Mouse (Mus musculus) brain, embryonic 14.5 days (tissue): ENCODE results near the gene Fcer2a. TPM values are rescaled to one million over a fixed set of nuclear protein-coding genes. Genes with fewer than 3 reads are reported as not detected.

Experiments
- DNase-seq: peaks from one replicate; pipeline ENCODE4 v3.0.0-alpha.2; 2011; ENCODE audit warnings: low read depth
- CTCF ChIP-seq: fragments of 200-500 bp; IDR thresholded peaks from 2 replicates; pipeline ENCODE4 v1.5.1; 2012; ENCODE audit warnings: inconsistent platforms, mild to moderate bottlenecking, moderate library complexity, borderline replicate concordance; ENCODE audit not compliant: insufficient read depth, insufficient read length; ENCODE audit errors: extremely low read depth
- POLR2A ChIP-seq: fragments of 200-500 bp; IDR thresholded peaks from 2 replicates; pipeline ENCODE4 v1.6.1; 2012; ENCODE audit warnings: mild to moderate bottlenecking, inconsistent platforms, borderline replicate concordance; ENCODE audit not compliant: poor library complexity, insufficient read depth, insufficient read length, severe bottlenecking; ENCODE audit errors: extremely low read depth
- polyA plus RNA-seq: library from polyadenylated mRNA; depleted of rRNA; stranded (reverse); fragments of >200 nt; gene quantifications from 2 replicates; pipeline ENCODE4 v1.2.3, GENCODE M21; 2012

The Fcer2a gene
- polyA plus RNA-seq, 1 experiment: not detected

DNA sequence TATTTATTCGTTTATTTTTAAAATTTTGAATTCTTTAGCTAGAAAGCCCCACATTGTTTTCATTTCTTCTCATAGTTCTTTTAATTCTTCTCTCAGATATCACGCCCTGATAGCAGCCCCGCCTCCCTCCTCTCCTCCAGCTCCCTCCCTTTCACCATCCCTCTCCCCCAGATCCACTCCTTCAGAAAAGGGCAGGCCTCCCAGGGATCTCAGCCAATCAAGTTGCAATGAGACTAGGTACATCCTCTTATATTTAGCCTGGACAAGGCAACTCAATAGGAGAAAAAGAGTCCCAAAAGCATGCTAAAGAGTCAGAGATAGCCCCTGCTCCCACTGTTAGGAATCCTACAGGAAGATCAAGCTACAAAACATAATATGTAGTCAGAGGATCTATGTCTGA, 19.3 kb downstream of the Fcer2a start:
- DNase-seq: no peak
- no peak for TF ChIP-seq CTCF
- TF ChIP-seq POLR2A: no peak

DNA sequence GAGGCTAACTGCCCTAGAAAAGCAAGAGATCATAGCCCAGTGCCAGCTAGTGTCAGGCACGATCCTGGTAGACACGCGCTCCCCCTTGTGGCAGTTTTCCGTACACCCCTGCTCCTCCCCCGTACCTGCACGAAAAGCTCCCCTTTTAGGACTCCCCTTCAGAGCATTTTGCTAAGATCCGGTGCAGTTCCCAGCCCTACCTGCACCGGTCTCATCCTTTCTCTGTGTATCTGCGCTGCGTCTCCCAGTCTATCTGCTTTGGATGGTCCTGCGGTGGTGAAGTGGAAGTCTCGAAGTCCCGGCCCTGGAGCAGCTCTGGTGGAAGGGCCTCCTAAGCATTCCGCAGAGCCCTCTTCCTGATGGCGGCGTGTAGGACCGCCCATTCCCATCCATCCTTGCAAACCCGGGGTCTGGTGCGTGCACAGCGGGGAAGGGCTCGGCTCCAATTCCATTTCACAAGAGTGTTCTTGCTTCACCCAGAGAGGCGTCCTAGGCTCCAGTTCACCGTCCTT, 21.9 kb downstream of the Fcer2a start, which contains the start of gene Fcor:
Gene Fcor (minus strand): TSS at position 383 of the 512 bp plus-strand sequence.
- peak; percentile 90 for TF ChIP-seq CTCF
- TF ChIP-seq POLR2A: 0 out of 2 replicates have a peak, but pooled peaks have one; percentile 19
- peak; percentile 94 for DNase-seq

GRCm38 (mm10) chr8:3670388-3670787, 23.6 kb downstream of the Fcer2a start:
- no peak for TF ChIP-seq CTCF
- TF ChIP-seq POLR2A: no peak
- DNase-seq: no peak

DNA sequence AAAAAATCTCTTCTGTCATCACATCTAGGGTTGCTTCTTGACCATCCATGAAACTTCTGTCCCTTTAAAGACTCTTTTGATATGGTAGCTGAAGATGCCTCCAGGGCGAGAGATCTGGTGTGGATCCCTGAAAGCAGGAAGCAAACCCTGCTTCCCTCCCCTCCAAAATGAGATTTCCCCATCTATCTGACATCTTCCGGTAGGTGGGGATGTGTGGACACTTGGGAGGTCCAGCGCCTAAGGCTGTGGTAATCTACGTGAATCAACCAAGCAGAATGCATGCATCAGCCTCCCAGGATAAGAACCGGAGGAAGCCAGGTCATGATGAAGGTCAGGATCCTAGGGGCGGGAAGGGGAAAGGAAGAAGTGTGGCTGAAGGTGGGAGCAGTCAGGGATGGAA, 28.5 kb downstream of the Fcer2a start, which contains the start of gene Mcemp1:
Gene Mcemp1 (plus strand): TSS at position 248 of the 400 bp plus-strand sequence.
- DNase-seq: no peak
- TF ChIP-seq POLR2A (no peak), CTCF (no peak)

DNA sequence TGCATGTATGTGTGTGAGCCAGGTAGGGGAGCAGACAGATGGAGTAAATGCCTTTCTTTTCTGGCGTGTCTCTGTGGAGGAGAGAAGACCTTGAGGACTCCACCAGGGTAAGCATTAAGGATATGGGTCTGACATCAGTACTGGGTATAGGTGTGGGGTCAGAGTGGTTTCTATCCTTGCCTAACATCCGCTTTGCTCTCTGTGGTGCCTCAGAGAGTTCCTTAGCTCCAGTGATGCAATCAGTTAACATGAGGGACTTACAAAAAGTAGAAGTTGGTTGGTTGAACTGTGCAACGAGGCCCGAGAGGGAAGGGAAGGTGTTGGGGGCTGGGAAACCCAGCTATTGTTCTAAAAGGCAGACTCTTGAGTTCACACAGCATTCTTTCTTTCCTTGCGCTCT, 29.6 kb downstream of the Fcer2a start:
- no peak for DNase-seq
- TF ChIP-seq CTCF: no peak
- no peak for TF ChIP-seq POLR2A

- no peak for DNase-seq
- no peak for TF ChIP-seq POLR2A
- no peak for TF ChIP-seq CTCF
Measured at GRCm38 (mm10) chr8:3660889-3661288, 33.1 kb downstream of the Fcer2a start.

- peak; percentile 63 for DNase-seq
- TF ChIP-seq CTCF (no peak), POLR2A (no peak)
Measured at GRCm38 (mm10) chr8:3656725-3657381, 37.1 kb downstream of the Fcer2a start.

DNA sequence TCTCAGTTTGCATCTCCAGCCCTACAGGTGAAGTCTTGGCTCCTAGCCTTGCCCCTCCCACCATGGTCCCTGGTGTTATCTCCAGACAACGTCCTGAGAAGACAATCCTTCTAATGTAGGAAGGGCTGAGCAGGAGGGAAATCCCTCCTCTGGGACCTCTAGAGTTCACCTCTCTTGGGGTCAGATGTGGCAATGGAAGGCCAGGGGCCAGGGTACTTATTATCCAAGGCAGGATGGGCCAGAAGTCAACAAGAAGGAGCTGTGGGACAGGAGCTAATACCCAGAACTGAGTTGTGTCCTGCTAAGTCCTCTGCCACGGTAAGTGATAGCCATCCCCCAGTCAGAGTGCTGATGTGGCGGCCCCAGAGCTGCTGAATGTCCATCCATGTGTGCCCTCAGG, 38.4 kb downstream of the Fcer2a start, which contains the start of gene Retn:
Gene Retn (plus strand): TSS at position 245 of the 400 bp plus-strand sequence.
- DNase-seq: no peak
- TF ChIP-seq POLR2A: no peak
- TF ChIP-seq CTCF: no peak

- no peak for DNase-seq
Measured at GRCm38 (mm10) chr8:3654726-3655508, 39.1 kb downstream of the Fcer2a start.

GRCm38 (mm10) chr8:3652845-3653244, 41.1 kb downstream of the Fcer2a start:
- DNase-seq: no peak
- TF ChIP-seq CTCF (no peak), POLR2A (no peak)

More at GRCm38 (mm10) chr8:3654726-3655508, 39.1 kb downstream of the Fcer2a start:
- TF ChIP-seq CTCF: no peak
- TF ChIP-seq POLR2A: no peak

DNA sequence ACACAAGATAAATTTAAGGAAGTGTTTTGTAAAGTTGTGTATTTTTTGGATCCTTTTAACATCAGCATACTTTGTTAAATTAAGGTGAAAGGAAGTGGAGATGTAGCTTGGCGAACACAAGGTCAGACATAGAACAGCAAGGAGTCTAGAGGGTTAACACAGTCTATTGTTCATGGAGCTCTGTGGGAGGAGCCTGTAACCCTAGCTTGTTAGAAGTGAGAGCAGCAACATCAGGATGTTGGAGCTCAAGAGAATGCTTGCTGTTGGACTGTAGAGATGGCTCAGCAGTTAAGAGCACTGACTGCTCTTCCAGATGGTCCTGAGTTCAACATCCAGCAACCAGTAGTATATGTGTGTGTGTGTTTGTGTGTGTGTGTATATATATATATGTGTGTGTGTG, 45.0 kb downstream of the Fcer2a start:
- no peak for DNase-seq
- TF ChIP-seq POLR2A (no peak), CTCF (no peak)

- TF ChIP-seq POLR2A (no peak), CTCF (no peak)
- no peak for DNase-seq
Measured at GRCm38 (mm10) chr8:3648268-3648667, 45.7 kb downstream of the Fcer2a start.
